Mouse (Mus musculus) macrophage (primary cell): ENCODE results near the gene Exosc8. TPM values are rescaled to one million over a fixed set of nuclear protein-coding genes. Genes with fewer than 3 reads are reported as not detected.

ENCODE experiments used
- polyA plus RNA-seq: library from polyadenylated mRNA; stranded (reverse); fragments of 250-400 nt; gene quantifications from 3 replicates; pipeline ENCODE4 v1.2.4, GENCODE M21; 2018; ENCODE audit warnings: inconsistent platforms

Gene Exosc8
- polyA plus RNA-seq, 1 experiment from 2014 or later: 49.3 TPM

Other genes with a start within 250 kb of the Exosc8 start
- gene Supt20, start 42.6 kb downstream of the Exosc8 start, polyA plus RNA-seq: 31.6 to 42.0 TPM (median 38.7 TPM) in 3 replicates
- gene Gm21958, start 21.0 kb downstream of the Exosc8 start, polyA plus RNA-seq: not detected in 3 replicates
- 39.5 to 52.5 TPM (median 47.8 TPM) in 3 replicates for gene Alg5, start 146 bp upstream of the Exosc8 start, polyA plus RNA-seq
- gene Smad9, start 20.2 kb upstream of the Exosc8 start, polyA plus RNA-seq: 0.04 TPM in 1 of 3 replicates, not detected in the others
- gene Rfxap, start 72.4 kb upstream of the Exosc8 start, polyA plus RNA-seq: 21.3 to 22.8 TPM (median 22.0 TPM) in 3 replicates
- gene Sertm1, start 180.5 kb upstream of the Exosc8 start, polyA plus RNA-seq: not detected in 3 replicates